Mouse (Mus musculus) c-Kit-positive CD71-negative TER-119-negative erythroid progenitor cells, embryonic 14.5 days (primary cell): ENCODE measurements at regions not wholly inside any gene's neighbourhood (a gene's known extent, or its start where the extent isn't known, plus 50 kb on each side); places are given as distances from the start of the nearest gene placed in this dataset.

Experiments
- DNase-seq: peaks from one replicate; pipeline ENCODE4 v3.0.0-alpha.2; 2013; ENCODE audit warnings: low read depth

- DNase-seq = no peak
These were observed 103.4 kb downstream of the Mreg start for GRCm38 (mm10) chr1:72108678-72109077.

- DNase-seq = peak; percentile 29
These were observed 105.0 kb downstream of the Mreg start for GRCm38 (mm10) chr1:72107125-72107524.

- no peak for DNase-seq
These were observed 105.5 kb downstream of the Mreg start for GRCm38 (mm10) chr1:72106655-72107054.

GRCm38 (mm10) chr1:72105435-72106057 lies 106.6 kb downstream of the Mreg start:
- DNase-seq = no peak

- DNase-seq = no peak
These were observed 108.1 kb downstream of the Mreg start for GRCm38 (mm10) chr1:72103962-72104361.

GRCm38 (mm10) chr1:72103387-72103786 lies 108.7 kb downstream of the Mreg start:
- DNase-seq = no peak

GRCm38 (mm10) chr1:72099447-72099846 lies 112.7 kb downstream of the Mreg start:
- no peak for DNase-seq

GRCm38 (mm10) chr1:72091344-72091743 lies 120.8 kb downstream of the Mreg start:
- DNase-seq = no peak

- DNase-seq = no peak
These were observed 126.4 kb downstream of the Mreg start for GRCm38 (mm10) chr1:72085661-72086060.

- DNase-seq = no peak
These were observed 127.9 kb downstream of the Mreg start for GRCm38 (mm10) chr1:72084219-72084618.

GRCm38 (mm10) chr1:72082366-72082765 lies 129.7 kb downstream of the Mreg start:
- no peak for DNase-seq

GRCm38 (mm10) chr1:72081811-72082210 lies 130.3 kb downstream of the Mreg start:
- no peak for DNase-seq

GRCm38 (mm10) chr1:72078926-72079550 lies 133.1 kb downstream of the Mreg start:
- no peak for DNase-seq

GRCm38 (mm10) chr1:72076341-72076740 lies 135.8 kb downstream of the Mreg start:
- DNase-seq = no peak

- DNase-seq = no peak
These were observed 136.6 kb downstream of the Mreg start for GRCm38 (mm10) chr1:72075464-72075863.

- DNase-seq = no peak
These were observed 138.9 kb downstream of the Mreg start for GRCm38 (mm10) chr1:72073245-72073644.

- DNase-seq = no peak
These were observed 141.6 kb downstream of the Mreg start for GRCm38 (mm10) chr1:72070489-72070888.

GRCm38 (mm10) chr1:72069056-72069455 lies 143.1 kb downstream of the Mreg start:
- DNase-seq = no peak

GRCm38 (mm10) chr1:72065090-72065489 lies 147.0 kb downstream of the Mreg start:
- no peak for DNase-seq

GRCm38 (mm10) chr1:72060393-72060792 lies 151.7 kb downstream of the Mreg start:
- no peak for DNase-seq

- DNase-seq = peak; percentile 6
These were observed 153.9 kb downstream of the Mreg start for GRCm38 (mm10) chr1:72058045-72058703.

- no peak for DNase-seq
These were observed 157.6 kb downstream of the Mreg start for GRCm38 (mm10) chr1:72054541-72054940.

- DNase-seq = no peak
These were observed 161.2 kb downstream of the Mreg start for GRCm38 (mm10) chr1:72050858-72051257.
